Mouse (Mus musculus) heart, postnatal 0 days (tissue): ENCODE results near the gene Mtrf1l. TPM values are rescaled to one million over a fixed set of nuclear protein-coding genes. Genes with fewer than 3 reads are reported as not detected.

Experiments used
- ATAC-seq: fragments of 200-750 bp; cut with Nextera tagmentation; 2 replicates; pipeline ENCODE4 v1.8.0; 2017; ENCODE audit warnings: low read depth, moderate number of reproducible peaks, moderate library complexity; ENCODE audit not compliant: insufficient read depth
- DNase-seq: peaks from one replicate; pipeline ENCODE4 v3.0.0-alpha.2; 2016; ENCODE audit warnings: low spot score
- H3K27ac ChIP-seq: fragments of 300-500 bp; sonication (generic); 2 replicates; pipeline ENCODE4 v1.5.1; 2014; ENCODE audit warnings: low read depth, mild to moderate bottlenecking
- H3K27me3 ChIP-seq: fragments of 300-500 bp; sonication (generic); 2 replicates; pipeline ENCODE4 v1.6.1; 2014; ENCODE audit warnings: low read length, mixed read lengths; ENCODE audit not compliant: control insufficient read depth, insufficient read depth
- H3K36me3 ChIP-seq: fragments of 300-500 bp; sonication (generic); replicated peaks from 2 replicates; pipeline ENCODE4 v1.6.1; 2014; ENCODE audit warnings: low read length, mixed read lengths; ENCODE audit not compliant: control insufficient read depth, insufficient read depth
- H3K4me1 ChIP-seq: fragments of 300-500 bp; sonication (generic); 2 replicates; pipeline ENCODE4 v1.6.1; 2014; ENCODE audit warnings: antibody characterized with exemption; ENCODE audit not compliant: control insufficient read depth, insufficient read depth
- H3K4me2 ChIP-seq: fragments of 300-500 bp; sonication (generic); 2 replicates; pipeline ENCODE4 v1.6.1; 2014; ENCODE audit warnings: low read depth, mild to moderate bottlenecking, low read length, moderate library complexity
- H3K4me3 ChIP-seq: fragments of 300-500 bp; sonication (generic); 2 replicates; pipeline ENCODE4 v1.5.1; 2014; ENCODE audit warnings: low read depth, low read length
- H3K9ac ChIP-seq: fragments of 300-500 bp; sonication (generic); replicated peaks from 2 replicates; pipeline ENCODE4 v1.6.1; 2014; ENCODE audit warnings: low read depth, low read length, mixed read lengths
- H3K9me3 ChIP-seq: fragments of 300-500 bp; sonication (generic); replicated peaks from 2 replicates; pipeline ENCODE4 v1.6.1; 2016; ENCODE audit warnings: low read length; ENCODE audit not compliant: control insufficient read depth
- CTCF ChIP-seq: IDR thresholded peaks from 2 replicates; pipeline ENCODE4 v1.5.1; 2016; ENCODE audit warnings: antibody characterized with exemption, control low read depth, low read depth
- EP300 ChIP-seq: IDR thresholded peaks from 2 replicates; pipeline ENCODE4 v1.6.1; 2016; ENCODE audit warnings: antibody characterized with exemption, low read depth
- WGBS: fragments of 180-500 bp; shearing (Covaris S2); extraction: QIAGEN DNeasy Blood & Tissue Kit; methylation state at CpG from one replicate; pipeline ENCODE4 v1.1.7; 2014; 5-methylcytosine and 5-hydroxymethylcytosine counted together
- polyA plus RNA-seq: library from polyadenylated mRNA; unstranded; fragments of >200 nt; fragmentation: Nextera tagmentation; extraction: Ambion mirVana; gene quantifications from 2 replicates; pipeline ENCODE4 v1.2.1, GENCODE M21; 2015
- total RNA-seq: library from RNA; depleted of rRNA; stranded (reverse); fragments of >200 nt; gene quantifications from 2 replicates; pipeline ENCODE4 v1.2.3, GENCODE M21; 2014; ENCODE audit warnings: low replicate concordance

The Mtrf1l gene
- total and polyA plus RNA-seq, 2 experiments from 2014 or later = 9.5 to 12.9 TPM

DNA sequence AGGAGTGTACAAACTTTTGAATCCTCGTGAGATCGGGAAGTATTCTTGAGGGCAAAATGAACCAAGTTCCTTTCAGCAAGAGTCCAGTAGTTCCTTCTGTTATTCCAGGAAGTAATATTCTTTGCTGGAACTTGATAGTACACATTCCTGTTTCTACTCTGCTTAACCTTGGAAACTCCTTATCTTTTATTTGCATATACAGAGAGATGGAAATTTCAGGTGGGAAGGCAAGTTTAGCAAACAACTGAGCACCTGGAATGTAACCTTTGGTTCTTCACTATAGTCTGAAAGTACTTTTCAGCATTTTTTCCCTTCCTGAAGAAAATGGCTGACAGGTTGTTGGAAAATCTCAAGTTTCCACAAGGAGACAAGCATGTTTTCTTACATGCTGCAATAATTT, 16.0 kb downstream of the Mtrf1l start:
- WGBS = 43% methylated on average over 2 of the region's 2 CpGs
- no peak for ATAC-seq
- TF ChIP-seq EP300 = no peak
- TF ChIP-seq CTCF = no peak
- Histone ChIP-seq H3K9ac (no peak overlapping the region), H3K4me1 (peaks cover 18% of the 10 kb centered on the region), H3K27ac (no peak overlapping the region), H3K9me3 (no peaks in the 10 kb centered on the region), H3K4me2 (no peak overlapping the region), H3K4me3 (no peak overlapping the region), H3K27me3 (no peaks in the 10 kb centered on the region), H3K36me3 (peaks cover 15% of the 10 kb centered on the region)
- DNase-seq = no peak

DNA sequence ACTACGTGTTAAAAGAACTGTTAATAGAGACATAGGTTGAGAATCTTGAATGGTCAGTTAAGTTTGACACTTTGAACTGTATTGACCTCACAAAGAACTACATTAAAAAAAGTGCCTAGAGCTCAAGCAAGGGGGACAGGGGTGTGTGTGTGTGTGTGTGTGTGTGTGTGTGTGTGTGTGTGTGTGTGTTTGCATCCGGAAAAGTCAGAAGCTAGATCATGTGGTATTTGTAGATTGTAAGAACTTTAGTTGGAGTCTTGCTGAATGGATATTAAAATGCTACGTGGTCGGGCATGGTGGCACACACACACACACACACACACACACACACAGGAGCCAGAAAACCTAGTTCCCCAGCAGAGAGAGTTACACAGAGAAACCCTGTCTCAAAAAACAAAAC, 16.7 kb downstream of the Mtrf1l start:
- TF ChIP-seq EP300 (no peak), CTCF (no peak)
- Histone ChIP-seq H3K9me3 (no peaks in the 10 kb centered on the region), H3K9ac (no peak overlapping the region), H3K4me2 (no peak overlapping the region), H3K4me3 (no peak overlapping the region), H3K36me3 (peaks cover 10% of the 10 kb centered on the region), H3K27ac (no peak overlapping the region), H3K27me3 (no peaks in the 10 kb centered on the region), H3K4me1 (peaks cover 19% of the 10 kb centered on the region)
- ATAC-seq (no peak), DNase-seq (no peak)
- 74% methylated on average over 4 of the region's 4 CpGs for WGBS

DNA sequence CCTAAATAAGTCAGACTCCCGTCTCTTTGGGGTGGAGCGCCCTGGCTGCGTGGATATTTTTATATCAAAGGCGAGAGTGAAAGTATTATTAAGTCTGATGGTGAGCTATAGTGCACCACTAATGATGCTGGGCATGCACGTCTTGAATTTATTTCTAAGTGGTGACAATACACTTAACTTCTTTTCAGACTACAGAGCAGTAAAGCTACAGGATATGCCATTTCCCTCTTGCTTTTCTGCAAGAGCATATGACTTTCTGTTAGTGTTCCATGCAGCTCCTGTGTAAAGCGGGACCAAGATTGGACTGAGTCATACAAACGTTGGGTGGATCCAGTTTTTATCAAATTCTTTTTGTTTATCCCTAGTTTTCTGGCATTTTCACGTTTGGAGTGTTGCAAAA, 17.3 kb downstream of the Mtrf1l start:
- H3K9ac ChIP-seq = peak overlapping the region; percentile 53
- no peaks in the 10 kb centered on the region for H3K9me3 ChIP-seq
- WGBS = 9% methylated on average over 8 of the region's 8 CpGs
- H3K4me3 ChIP-seq = peak overlapping the region; percentile 77
- peak overlapping the region; percentile 74 for H3K4me2 ChIP-seq
- ATAC-seq = no peak
- TF ChIP-seq EP300 (no peak), CTCF (no peak)
- peak overlapping the region; percentile 84 for H3K27ac ChIP-seq
- H3K36me3 ChIP-seq = peaks cover 11% of the 10 kb centered on the region
- DNase-seq = no peak
- no peaks in the 10 kb centered on the region for H3K27me3 ChIP-seq
- H3K4me1 ChIP-seq = peaks cover 19% of the 10 kb centered on the region

DNA sequence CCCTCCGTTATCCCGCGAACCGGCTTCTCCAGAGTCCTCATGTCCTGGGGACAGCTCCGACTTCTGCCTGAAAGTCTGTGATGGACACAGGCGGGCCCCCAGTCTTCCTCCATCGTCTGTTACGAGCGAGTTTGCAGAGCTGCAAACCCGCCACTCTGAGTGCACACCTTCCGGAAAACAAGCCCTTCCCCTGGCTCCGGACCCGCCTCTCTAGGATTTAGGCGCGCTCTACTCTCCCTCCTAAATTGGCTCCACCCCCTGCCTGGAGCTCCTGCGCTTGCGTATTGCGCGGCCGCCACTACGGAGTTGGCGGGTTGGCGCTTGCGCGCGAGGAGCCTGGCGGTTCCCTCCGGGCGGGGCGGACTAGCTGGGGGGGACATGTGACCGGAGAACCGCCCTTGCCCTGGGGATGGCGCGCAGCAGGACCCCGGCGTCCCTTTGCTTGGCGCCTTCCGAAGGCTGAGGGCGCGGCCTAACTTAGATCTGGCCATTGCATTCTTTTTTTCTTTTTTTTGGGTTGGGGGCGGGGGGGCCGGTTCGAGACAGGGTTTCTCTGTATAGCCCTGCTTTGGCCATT, 17.9 kb downstream of the Mtrf1l start:
- peak; percentile 94 for ATAC-seq
- Histone ChIP-seq H3K36me3 (peaks cover 14% of the 10 kb centered on the region), H3K9me3 (no peaks in the 10 kb centered on the region), H3K27me3 (no peaks in the 10 kb centered on the region), H3K9ac (peak overlapping the region; percentile 53), H3K4me3 (peak overlapping the region; percentile 77), H3K4me2 (peak overlapping the region; percentile 74), H3K4me1 (peaks cover 19% of the 10 kb centered on the region), H3K27ac (peak overlapping the region; percentile 85)
- peak; percentile 54; the same call in 1 of the 2 replicates for TF ChIP-seq EP300
- no peak for TF ChIP-seq CTCF
- DNase-seq = peak; percentile 98
- under 1% methylated on average over 43 of the region's 43 CpGs for WGBS

DNA sequence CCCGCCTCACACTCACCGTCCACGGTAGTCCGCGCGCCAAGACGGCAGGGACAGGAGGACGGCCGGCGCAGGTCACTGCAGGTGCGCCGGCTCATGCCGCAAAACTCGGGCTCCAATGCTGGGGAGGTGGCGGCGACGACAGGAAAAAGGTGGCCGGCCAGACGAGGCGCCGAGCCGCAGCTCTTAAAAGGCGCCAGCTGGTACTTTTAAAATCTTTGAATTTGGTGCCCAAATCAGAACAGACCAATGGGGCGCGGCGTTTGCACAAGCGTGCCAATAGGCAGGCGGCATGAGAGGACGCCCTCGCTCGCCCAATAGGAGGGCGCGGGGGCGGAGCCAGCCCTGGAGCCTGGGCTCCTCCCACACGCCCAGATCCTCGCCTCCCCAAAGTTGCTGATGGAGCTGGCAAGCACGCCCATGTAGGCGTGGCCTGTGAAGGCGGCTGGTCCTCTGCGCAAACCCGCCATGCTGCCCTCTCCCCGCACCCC, 18.4 kb downstream of the Mtrf1l start, which contains the start of gene Fbxo5:
Fbxo5 (minus strand) TSS at position 358 of the 488 bp plus-strand sequence.
- Histone ChIP-seq H3K4me2 (peak within 1 kb of the TSS; percentile 99), H3K27ac (peak within 1 kb of the TSS; percentile 85), H3K4me1 (peaks cover 19% of the 10 kb centered on the region), H3K27me3 (no peaks in the 10 kb centered on the region), H3K9me3 (no peaks in the 10 kb centered on the region), H3K9ac (peak within 1 kb of the TSS; percentile 57), H3K36me3 (peaks cover 19% of the 10 kb centered on the region), H3K4me3 (peak within 1 kb of the TSS; percentile 77)
- TF ChIP-seq CTCF = no peak
- no peak for TF ChIP-seq EP300
- DNase-seq (peak; percentile 98), ATAC-seq (peak; percentile 95)
- WGBS = under 1% methylated on average over 42 of the region's 42 CpGs
